Mouse (Mus musculus) MEL (cell line): Measurements from ENCODE around the gene Ugt1a9.

Experiments used
- CHD1 ChIP-seq: IDR thresholded peaks from 2 replicates; pipeline ENCODE4 v1.6.1; 2012; ENCODE audit warnings: low read depth, mild to moderate bottlenecking, inconsistent platforms, low read length, improper control_type of control experiment
- ELF1 ChIP-seq: IDR thresholded peaks from 2 replicates; pipeline ENCODE4 v1.6.1; 2014; ENCODE audit warnings: low read depth, mild to moderate bottlenecking, inconsistent platforms, low read length, improper control_type of control experiment, moderate library complexity
- ETS1 ChIP-seq: IDR thresholded peaks from 2 replicates; pipeline ENCODE4 v1.6.1; 2012; ENCODE audit warnings: low read depth, mild to moderate bottlenecking, inconsistent platforms, low read length, improper control_type of control experiment, moderate library complexity
- MYC ChIP-seq: IDR thresholded peaks from 2 replicates; pipeline ENCODE4 v1.6.1; 2011; ENCODE audit warnings: low read depth, mild to moderate bottlenecking, low read length, improper control_type of control experiment, moderate library complexity
- POLR2A ChIP-seq, 2 experiments: IDR thresholded peaks; 2 replicates each; pipeline ENCODE4 v1.6.1; 2011 to 2012; ENCODE audit warnings: low read length in 2 of 2, mild to moderate bottlenecking in 2 of 2, control low read depth in 1 of 2, improper control_type of control experiment in 1 of 2, low read depth in 1 of 2, moderate library complexity in 1 of 2; ENCODE audit not compliant: control insufficient read depth in 1 of 2, insufficient read depth in 1 of 2, poor library complexity in 1 of 2
- TAL1 ChIP-seq: IDR thresholded peaks from 2 replicates; pipeline ENCODE4 v1.6.1; 2012; ENCODE audit warnings: mild to moderate bottlenecking, inconsistent platforms, low read length, moderate library complexity, mixed read lengths
- TBP ChIP-seq: IDR thresholded peaks from 2 replicates; pipeline ENCODE4 v1.8.0; 2011; ENCODE audit warnings: low read depth, low read length, improper control_type of control experiment
- TCF12 ChIP-seq: IDR thresholded peaks from 2 replicates; pipeline ENCODE4 v1.6.1; 2014; ENCODE audit warnings: low read depth, mild to moderate bottlenecking, inconsistent platforms, low read length, improper control_type of control experiment, moderate library complexity
- ZMIZ1 ChIP-seq: IDR thresholded peaks from 2 replicates; pipeline ENCODE4 v1.6.1; 2012; ENCODE audit warnings: low read depth, mild to moderate bottlenecking, inconsistent platforms, low read length, improper control_type of control experiment, moderate library complexity

GRCm38 (mm10) chr1:88233421-88234247, 163.0 kb downstream of the Ugt1a9 start:
- TF ChIP-seq POLR2A (IDR thresholded peaks at IDR 0.05; ENCODE audit: control insufficient read depth in 1 of 2, insufficient read depth in 1 of 2, low read depth in 1 of 2, low read length in 2 of 2, poor library complexity in 1 of 2) (no peak), CHD1 (no peak), MYC (no peak), TBP (no peak), ETS1 (no peak), TAL1 (no peak), ELF1 (no peak), ZMIZ1 (no peak), TCF12 (no peak)
